Mouse (Mus musculus): ENCODE data around the gene Gata2.

The Gata2 gene

GRCm38 (mm10) chr6:88208321-88208720, 14.6 kb downstream of the Gata2 start:
- no peak for DNase-seq (ENCODE audit: low read depth, low spot score)

GRCm38 (mm10) chr6:88209453-88209852, 15.8 kb downstream of the Gata2 start:
- DNase-seq (ENCODE audit: low read depth, low spot score), result no peak

- no peak for DNase-seq (ENCODE audit: low read depth, low spot score)
Observed at GRCm38 (mm10) chr6:88210182-88210581, 16.5 kb downstream of the Gata2 start.

GRCm38 (mm10) chr6:88215797-88216196, 22.1 kb downstream of the Gata2 start:
- DNase-seq (ENCODE audit: low read depth, low spot score), result no peak

GRCm38 (mm10) chr6:88216199-88216598, 22.5 kb downstream of the Gata2 start:
- no peak for DNase-seq (ENCODE audit: low read depth, low spot score)

- DNase-seq (ENCODE audit: low read depth, low spot score), result no peak
Observed at GRCm38 (mm10) chr6:88219094-88219493, 25.4 kb downstream of the Gata2 start.

GRCm38 (mm10) chr6:88221968-88222367, 28.3 kb downstream of the Gata2 start, which contains the start of gene Dnajb8:
Gene Dnajb8, plus strand, starts transcription at chr6:88222268.
- no peak for DNase-seq (ENCODE audit: low read depth, low spot score)

- no peak for DNase-seq (ENCODE audit: low read depth, low spot score)
Observed at GRCm38 (mm10) chr6:88226570-88226994, 32.9 kb downstream of the Gata2 start.

GRCm38 (mm10) chr6:88227537-88227936, 33.8 kb downstream of the Gata2 start:
- no peak for DNase-seq (ENCODE audit: low read depth, low spot score)

GRCm38 (mm10) chr6:88229221-88229620, 35.5 kb downstream of the Gata2 start:
- no peak for DNase-seq (ENCODE audit: low read depth, low spot score)

- no peak for DNase-seq (ENCODE audit: low read depth, low spot score)
Observed at GRCm38 (mm10) chr6:88231821-88232220, 38.1 kb downstream of the Gata2 start.

- DNase-seq (ENCODE audit: low read depth, low spot score), result no peak
Observed at GRCm38 (mm10) chr6:88232221-88232620, 38.5 kb downstream of the Gata2 start.

GRCm38 (mm10) chr6:88233996-88234395, 40.3 kb downstream of the Gata2 start:
- DNase-seq (ENCODE audit: low read depth, low spot score), result no peak

GRCm38 (mm10) chr6:88235461-88235860, 41.8 kb downstream of the Gata2 start:
- DNase-seq (ENCODE audit: low read depth, low spot score), result no peak

- no peak for DNase-seq (ENCODE audit: low read depth, low spot score)
Observed at GRCm38 (mm10) chr6:88235983-88236382, 42.3 kb downstream of the Gata2 start.

GRCm38 (mm10) chr6:88236513-88236912, 42.8 kb downstream of the Gata2 start:
- DNase-seq (ENCODE audit: low read depth, low spot score), result no peak

- DNase-seq (ENCODE audit: low read depth, low spot score), result no peak
Observed at GRCm38 (mm10) chr6:88242604-88243003, 48.9 kb downstream of the Gata2 start.

- no peak for DNase-seq (ENCODE audit: low read depth, low spot score)
Observed at GRCm38 (mm10) chr6:88249231-88249630, 55.5 kb downstream of the Gata2 start.

GRCm38 (mm10) chr6:88251396-88251795, 57.7 kb downstream of the Gata2 start:
- no peak for DNase-seq (ENCODE audit: low read depth, low spot score)

GRCm38 (mm10) chr6:88251798-88252478, 58.2 kb downstream of the Gata2 start:
- no peak for DNase-seq (ENCODE audit: low read depth, low spot score)

GRCm38 (mm10) chr6:88254082-88254481, 60.4 kb downstream of the Gata2 start:
- no peak for DNase-seq (ENCODE audit: low read depth, low spot score)

- DNase-seq (ENCODE audit: low read depth, low spot score), result no peak
Observed at GRCm38 (mm10) chr6:88255435-88255834, 61.7 kb downstream of the Gata2 start.

Data from brain, embryonic 18.5 days (tissue).